Mouse (Mus musculus): ENCODE results near the gene Mfsd14b. TPM values are rescaled to one million over a fixed set of nuclear protein-coding genes. Genes with fewer than 3 reads are reported as not detected.
A peak's percentile ranks its signal among the peaks of the same experiment; 100 is the strongest.

The Mfsd14b gene
- 0.47 and 0.66 TPM in 2 replicates for polyA plus RNA-seq (2012)

DNA sequence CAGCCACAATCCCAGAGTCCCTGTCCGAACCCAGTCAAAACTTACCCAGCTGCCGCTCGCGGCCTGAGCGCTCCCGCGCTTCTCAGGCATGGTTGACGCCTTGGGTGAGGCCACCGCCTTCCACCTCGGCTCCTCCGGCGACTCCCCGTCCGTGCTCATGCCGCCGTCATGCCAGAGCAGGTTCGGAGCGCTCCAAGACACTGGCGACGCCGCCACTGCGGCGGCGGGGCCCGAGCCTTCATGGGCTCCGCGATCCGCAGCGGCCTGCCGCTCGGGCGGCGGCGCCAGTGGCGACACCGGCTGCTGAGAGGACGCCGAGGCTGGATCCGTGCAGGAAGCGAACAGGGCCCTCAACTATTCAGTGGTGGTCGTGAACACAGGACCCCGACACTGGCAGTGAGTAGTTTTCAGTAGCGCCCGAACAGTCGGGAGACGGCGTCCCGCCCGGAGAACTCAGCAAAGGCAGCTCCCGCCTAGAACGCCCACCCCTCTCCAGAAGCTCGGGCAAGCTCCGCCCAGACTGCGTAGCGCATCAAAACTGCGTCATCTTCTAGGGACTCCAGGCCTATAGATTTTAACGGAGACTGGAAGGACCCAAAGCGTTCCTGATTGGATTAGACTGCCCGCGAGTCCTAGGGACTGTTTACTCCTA, at the start of gene Mfsd14b:
Gene Mfsd14b (minus strand): TSS at position 517 of the 652 bp plus-strand sequence.
- no peaks in the 10 kb centered on the region for H3K27me3 ChIP-seq (ENCODE audit: control insufficient read depth)
- no peaks in the 10 kb centered on the region; the same call in 1 of the 2 replicates for H3K36me3 ChIP-seq (ENCODE audit: control insufficient read depth)
- H3K4me1 ChIP-seq (ENCODE audit: control insufficient read depth): peaks cover 31% of the 10 kb centered on the region
- H3K4me3 ChIP-seq (replicated peaks): peak within 1 kb of the TSS; percentile 66
- TF ChIP-seq GATA1 (IDR thresholded peaks at IDR 0.05; ENCODE audit: low read length): no peak
- no peak for TF ChIP-seq TAL1 (IDR thresholded peaks at IDR 0.05; ENCODE audit: low read length)
- H3K9me3 ChIP-seq (ENCODE audit: control insufficient read depth, low read length): no peaks in the 10 kb centered on the region

DNA sequence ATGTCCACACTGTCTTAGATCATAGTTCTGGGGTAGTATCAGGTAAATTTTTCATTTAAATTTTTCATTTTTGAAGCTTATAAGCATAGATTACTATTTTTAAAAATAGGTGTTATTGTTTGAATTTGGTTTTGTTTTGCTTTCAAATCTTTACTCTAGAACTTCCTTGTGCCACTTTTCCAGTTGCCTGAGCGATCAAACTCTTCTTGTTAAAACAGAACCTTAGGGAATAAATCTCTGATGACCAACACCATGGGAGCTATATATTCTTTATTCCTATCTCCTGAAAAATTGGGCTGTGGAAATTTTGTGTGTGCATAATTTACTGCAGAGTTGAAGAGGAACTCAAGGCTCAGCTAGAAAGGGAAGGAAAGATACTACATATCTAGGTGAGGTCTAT, 37.2 kb upstream of the Mfsd14b start, which contains the start of gene Olfr466:
Gene Olfr466 (plus strand): TSS at position 301 of the 400 bp plus-strand sequence.
- TF ChIP-seq TAL1 (IDR thresholded peaks at IDR 0.05; ENCODE audit: low read length): no peak
- no peak for TF ChIP-seq GATA1 (IDR thresholded peaks at IDR 0.05; ENCODE audit: low read length)
- Histone ChIP-seq H3K36me3 (ENCODE audit: control insufficient read depth) (no peaks in the 10 kb centered on the region), H3K4me3 (replicated peaks) (no peak within 1 kb of the TSS), H3K4me1 (ENCODE audit: control insufficient read depth) (no peaks in the 10 kb centered on the region), H3K27me3 (ENCODE audit: control insufficient read depth) (no peaks in the 10 kb centered on the region), H3K9me3 (ENCODE audit: control insufficient read depth, low read length) (no peaks in the 10 kb centered on the region)

DNA sequence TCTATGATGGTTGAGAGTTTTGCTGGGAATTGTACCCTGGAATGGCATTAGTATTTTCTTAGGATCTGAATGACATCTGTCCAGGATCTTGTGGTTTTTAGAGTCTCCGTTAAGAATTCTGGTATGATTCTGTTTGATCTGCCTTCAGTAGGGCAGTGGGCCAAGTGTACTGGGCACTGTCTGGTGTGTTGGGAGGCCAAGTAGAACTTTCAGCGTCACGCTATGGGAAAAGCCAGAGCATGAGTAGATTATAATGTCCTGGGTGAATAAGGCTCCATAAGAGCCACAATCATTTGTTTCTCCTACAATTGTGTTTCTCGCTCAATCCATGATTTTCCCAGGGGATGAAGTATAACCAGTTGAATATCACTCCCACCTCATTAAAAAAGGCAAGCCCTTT, 25.0 kb upstream of the Mfsd14b start, which contains the start of gene Olfr465-ps1:
Gene Olfr465-ps1 (plus strand): TSS at position 301 of the 400 bp plus-strand sequence.
- TF ChIP-seq GATA1 (IDR thresholded peaks at IDR 0.05; ENCODE audit: low read length) (no peak), TAL1 (IDR thresholded peaks at IDR 0.05; ENCODE audit: low read length) (no peak)
- H3K27me3 ChIP-seq (ENCODE audit: control insufficient read depth): no peaks in the 10 kb centered on the region
- no peaks in the 10 kb centered on the region for H3K9me3 ChIP-seq (ENCODE audit: control insufficient read depth, low read length)
- no peaks in the 10 kb centered on the region for H3K36me3 ChIP-seq (ENCODE audit: control insufficient read depth)
- H3K4me1 ChIP-seq (ENCODE audit: control insufficient read depth): no peaks in the 10 kb centered on the region
- no peak within 1 kb of the TSS for H3K4me3 ChIP-seq (replicated peaks)

DNA sequence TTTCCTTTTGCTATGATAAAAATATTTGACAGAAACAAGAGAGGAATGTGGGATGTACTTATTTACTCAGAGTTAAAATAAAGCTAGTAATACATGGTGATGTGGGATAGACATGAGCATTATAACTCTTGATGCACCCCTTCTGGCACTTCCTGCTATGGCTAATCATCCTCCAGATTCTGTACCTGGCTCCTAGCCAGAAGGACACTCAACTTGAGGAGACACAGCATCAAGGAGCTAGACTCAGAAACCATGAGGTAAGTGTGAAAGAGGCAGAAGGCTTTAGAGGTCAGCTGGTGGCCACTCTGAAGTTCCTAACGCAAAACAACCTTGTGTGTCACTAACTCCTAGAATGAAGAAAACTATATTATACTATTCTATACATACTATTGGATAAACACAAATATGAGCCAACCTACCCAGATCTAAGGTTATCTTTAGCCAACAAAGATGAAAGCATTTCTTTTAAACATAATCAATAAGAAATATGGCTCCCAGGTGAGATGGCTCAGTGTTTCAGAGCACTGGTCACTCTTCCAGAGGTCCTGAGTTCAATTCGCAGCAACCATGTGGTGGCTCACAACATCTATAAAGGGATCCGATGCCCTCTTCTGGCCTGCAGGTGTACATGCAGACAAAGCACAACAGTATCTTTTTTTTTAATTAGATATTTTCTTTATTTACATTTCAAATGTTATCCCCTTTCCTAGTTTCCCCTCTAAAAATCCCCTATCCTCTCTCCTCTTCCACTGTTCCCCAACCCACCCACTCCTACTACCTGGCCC, 14.5 kb upstream of the Mfsd14b start:
- TF ChIP-seq GATA1 (IDR thresholded peaks at IDR 0.05; ENCODE audit: low read length) (no peak), TAL1 (IDR thresholded peaks at IDR 0.05; ENCODE audit: low read length) (no peak)
- Histone ChIP-seq H3K9me3 (ENCODE audit: control insufficient read depth, low read length) (no peaks in the 10 kb centered on the region), H3K4me3 (replicated peaks) (no peak overlapping the region), H3K27me3 (ENCODE audit: control insufficient read depth) (no peaks in the 10 kb centered on the region), H3K4me1 (ENCODE audit: control insufficient read depth) (peaks cover 12% of the 10 kb centered on the region), H3K36me3 (ENCODE audit: control insufficient read depth) (no peaks in the 10 kb centered on the region)

DNA sequence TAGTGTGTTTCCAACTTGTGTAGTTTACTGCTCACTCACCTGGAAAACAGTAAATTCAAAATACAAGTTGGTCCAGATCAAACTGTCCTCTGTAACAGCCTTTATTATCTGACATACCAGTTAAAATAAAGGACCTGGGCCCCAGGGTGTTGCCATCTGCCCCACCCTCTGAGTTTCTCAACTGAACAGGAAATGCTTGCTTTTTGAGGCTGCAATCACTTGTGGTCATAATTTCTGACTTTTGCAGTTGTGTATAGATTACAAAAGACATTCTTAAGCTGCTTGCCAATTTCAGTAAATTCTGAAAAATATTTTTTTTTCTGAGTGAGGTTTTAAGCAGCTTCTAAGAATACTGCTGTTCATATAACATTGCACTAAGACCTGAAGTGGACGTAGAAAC, 9.3 kb upstream of the Mfsd14b start:
- Histone ChIP-seq H3K27me3 (ENCODE audit: control insufficient read depth) (no peaks in the 10 kb centered on the region), H3K36me3 (ENCODE audit: control insufficient read depth) (no peaks in the 10 kb centered on the region), H3K9me3 (ENCODE audit: control insufficient read depth, low read length) (no peaks in the 10 kb centered on the region), H3K4me1 (ENCODE audit: control insufficient read depth) (peaks cover 33% of the 10 kb centered on the region), H3K4me3 (replicated peaks) (peak overlapping the region; percentile 21)
- TF ChIP-seq TAL1 (IDR thresholded peaks at IDR 0.05; ENCODE audit: low read length): no peak
- TF ChIP-seq GATA1 (IDR thresholded peaks at IDR 0.05; ENCODE audit: low read length): no peak

DNA sequence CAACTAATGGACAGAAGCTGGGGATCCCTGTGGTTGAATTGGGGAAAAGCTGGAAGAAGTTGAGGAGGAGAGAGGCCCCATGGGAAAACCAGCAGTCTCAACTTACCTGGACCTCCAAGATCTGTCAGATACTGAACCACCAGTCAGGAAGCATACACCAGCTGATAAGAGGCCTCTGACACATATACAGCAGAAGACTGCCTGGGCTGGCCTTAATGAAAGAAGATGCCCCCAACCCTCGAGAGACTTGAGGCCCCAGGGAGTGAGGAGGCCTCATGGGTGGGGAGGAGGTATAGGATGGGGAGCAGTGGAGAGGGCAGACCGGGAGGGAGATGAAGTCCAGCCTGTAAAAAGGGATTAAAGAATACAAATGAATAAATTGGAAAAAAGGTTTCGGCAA, 8.2 kb upstream of the Mfsd14b start:
- Histone ChIP-seq H3K4me1 (ENCODE audit: control insufficient read depth) (peaks cover 34% of the 10 kb centered on the region), H3K9me3 (ENCODE audit: control insufficient read depth, low read length) (no peaks in the 10 kb centered on the region), H3K27me3 (ENCODE audit: control insufficient read depth) (no peaks in the 10 kb centered on the region), H3K4me3 (replicated peaks) (no peak overlapping the region), H3K36me3 (ENCODE audit: control insufficient read depth) (no peaks in the 10 kb centered on the region)
- TF ChIP-seq GATA1 (IDR thresholded peaks at IDR 0.05; ENCODE audit: low read length): no peak
- TF ChIP-seq TAL1 (IDR thresholded peaks at IDR 0.05; ENCODE audit: low read length): no peak

DNA sequence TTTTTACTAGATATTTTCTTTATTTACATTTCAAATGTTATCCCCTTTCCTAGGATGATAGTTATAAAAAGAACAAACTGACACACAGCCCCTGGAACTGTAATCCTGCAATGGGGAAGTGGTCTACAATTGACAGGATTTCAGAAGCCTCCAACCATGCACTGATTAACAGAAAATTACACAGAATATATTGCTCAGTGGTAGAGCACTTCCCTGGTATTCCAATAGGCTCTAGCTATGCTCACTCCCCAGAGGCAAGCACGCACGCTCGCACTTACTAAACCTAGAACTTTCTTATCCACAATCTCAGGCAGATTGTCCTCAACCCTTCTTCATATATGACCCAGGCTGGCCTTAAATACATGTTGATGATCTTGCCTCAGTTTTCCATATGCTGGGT, 464 bp upstream of the Mfsd14b start:
- TF ChIP-seq GATA1 (IDR thresholded peaks at IDR 0.05; ENCODE audit: low read length) (no peak), TAL1 (IDR thresholded peaks at IDR 0.05; ENCODE audit: low read length) (no peak)
- Histone ChIP-seq H3K4me3 (replicated peaks) (peak overlapping the region; percentile 66), H3K27me3 (ENCODE audit: control insufficient read depth) (no peaks in the 10 kb centered on the region), H3K4me1 (ENCODE audit: control insufficient read depth) (peaks cover 30% of the 10 kb centered on the region), H3K36me3 (ENCODE audit: control insufficient read depth) (no peaks in the 10 kb centered on the region), H3K9me3 (ENCODE audit: control insufficient read depth, low read length) (no peaks in the 10 kb centered on the region)

DNA sequence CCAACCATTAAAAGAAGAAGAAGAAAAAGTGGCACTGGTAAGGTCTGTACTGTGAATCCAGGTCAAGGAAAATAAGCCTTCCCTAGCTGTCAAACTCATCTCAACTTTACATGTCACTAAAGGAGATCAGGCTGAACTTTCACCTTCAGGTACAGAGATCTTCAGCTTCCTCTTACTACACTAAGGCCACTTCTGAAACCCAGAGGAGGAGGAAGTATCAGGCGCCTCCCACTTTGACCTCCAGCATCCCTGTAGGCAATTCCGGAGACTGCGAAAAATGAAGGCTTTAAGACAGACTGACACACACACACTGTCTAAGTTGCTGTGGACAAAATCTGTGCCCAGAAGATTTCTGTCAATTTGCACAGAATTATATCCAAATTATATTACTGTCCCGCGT, 814 bp downstream of the Mfsd14b start:
- Histone ChIP-seq H3K4me1 (ENCODE audit: control insufficient read depth) (peaks cover 31% of the 10 kb centered on the region), H3K27me3 (ENCODE audit: control insufficient read depth) (no peaks in the 10 kb centered on the region), H3K36me3 (ENCODE audit: control insufficient read depth) (peaks cover 1% of the 10 kb centered on the region), H3K9me3 (ENCODE audit: control insufficient read depth, low read length) (no peaks in the 10 kb centered on the region), H3K4me3 (replicated peaks) (peak overlapping the region; percentile 66)
- TF ChIP-seq TAL1 (IDR thresholded peaks at IDR 0.05; ENCODE audit: low read length): no peak
- no peak for TF ChIP-seq GATA1 (IDR thresholded peaks at IDR 0.05; ENCODE audit: low read length)

DNA sequence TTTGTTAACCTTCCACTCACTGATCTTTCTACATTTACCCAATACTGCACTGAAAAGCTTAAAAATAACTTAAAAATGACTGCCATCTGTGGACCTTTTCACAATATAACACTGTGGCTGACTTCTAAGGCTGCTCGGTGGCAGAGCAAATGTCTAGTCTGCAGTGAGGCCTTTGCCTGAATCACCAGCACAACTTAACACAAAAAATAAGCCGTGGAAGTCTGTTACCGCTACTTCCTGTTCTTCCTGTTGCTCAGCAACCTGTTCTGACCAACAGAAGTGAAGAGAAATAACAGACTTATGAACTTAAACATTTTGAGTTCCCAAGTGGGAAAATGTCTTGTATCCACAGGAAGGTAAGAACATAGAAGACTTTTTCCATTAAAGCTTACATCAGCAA, 11.5 kb downstream of the Mfsd14b start:
- H3K4me3 ChIP-seq (replicated peaks): no peak overlapping the region
- peaks cover 20% of the 10 kb centered on the region for H3K36me3 ChIP-seq (ENCODE audit: control insufficient read depth)
- no peaks in the 10 kb centered on the region for H3K27me3 ChIP-seq (ENCODE audit: control insufficient read depth)
- TF ChIP-seq TAL1 (IDR thresholded peaks at IDR 0.05; ENCODE audit: low read length) (no peak), GATA1 (IDR thresholded peaks at IDR 0.05; ENCODE audit: low read length) (no peak)
- no peaks in the 10 kb centered on the region for H3K9me3 ChIP-seq (ENCODE audit: control insufficient read depth, low read length)
- H3K4me1 ChIP-seq (ENCODE audit: control insufficient read depth): peaks cover 13% of the 10 kb centered on the region

All from erythroblast, embryonic 14.5 days (primary cell).